Mouse (Mus musculus) cerebellum, adult 8-10 months (tissue): Measurements from ENCODE around the gene 2310034G01Rik.

ENCODE experiments used
- DNase-seq: peaks from one replicate; pipeline ENCODE4 v3.0.0; 2022

Gene 2310034G01Rik

DNA sequence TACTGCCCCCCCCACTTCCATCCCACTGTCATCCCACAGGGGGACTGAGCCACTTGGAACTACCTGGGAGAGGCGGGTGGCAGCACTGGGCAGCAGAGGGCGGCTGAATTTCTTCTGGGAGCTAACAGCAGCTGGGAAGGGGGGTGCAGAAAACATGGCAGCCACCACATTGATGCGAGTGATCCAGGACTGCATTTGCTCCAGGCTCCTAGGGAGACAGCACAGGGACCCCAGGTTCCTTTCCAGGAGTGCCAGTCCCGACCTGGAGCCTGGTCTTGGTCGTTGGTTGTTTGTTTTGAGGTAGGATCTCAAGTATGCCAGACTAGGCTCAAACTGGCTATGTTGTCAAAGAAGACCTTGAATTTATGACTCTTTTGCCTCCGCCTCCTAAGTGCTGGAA is 36.5 kb downstream of the 2310034G01Rik start:
- DNase-seq = no peak

- no peak for DNase-seq
These were observed 37.0 kb downstream of the 2310034G01Rik start for GRCm38 (mm10) chr19:46313116-46313515.

- DNase-seq = peak; percentile 16
These were observed 37.5 kb downstream of the 2310034G01Rik start for GRCm38 (mm10) chr19:46312566-46312965.

DNA sequence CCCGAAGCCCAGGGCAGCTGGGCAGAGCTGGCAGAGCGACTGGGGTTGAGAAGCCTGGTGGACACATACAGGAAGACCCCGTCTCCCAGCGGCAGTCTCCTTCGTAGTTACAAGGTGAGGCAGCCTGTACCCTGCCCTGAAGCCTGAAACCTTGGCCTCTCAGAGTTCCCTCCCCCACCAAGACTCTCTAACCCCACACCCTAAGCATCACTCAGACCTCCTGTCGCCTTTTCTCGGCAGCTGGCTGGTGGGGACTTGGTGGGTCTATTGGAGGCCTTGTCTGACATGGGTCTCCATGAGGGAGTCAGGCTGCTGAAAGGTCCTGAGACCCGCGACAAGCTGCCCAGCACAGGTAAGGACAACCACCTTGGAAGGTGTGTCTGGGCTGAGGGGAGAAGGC is 38.8 kb downstream of the 2310034G01Rik start:
- peak; percentile 16 for DNase-seq

DNA sequence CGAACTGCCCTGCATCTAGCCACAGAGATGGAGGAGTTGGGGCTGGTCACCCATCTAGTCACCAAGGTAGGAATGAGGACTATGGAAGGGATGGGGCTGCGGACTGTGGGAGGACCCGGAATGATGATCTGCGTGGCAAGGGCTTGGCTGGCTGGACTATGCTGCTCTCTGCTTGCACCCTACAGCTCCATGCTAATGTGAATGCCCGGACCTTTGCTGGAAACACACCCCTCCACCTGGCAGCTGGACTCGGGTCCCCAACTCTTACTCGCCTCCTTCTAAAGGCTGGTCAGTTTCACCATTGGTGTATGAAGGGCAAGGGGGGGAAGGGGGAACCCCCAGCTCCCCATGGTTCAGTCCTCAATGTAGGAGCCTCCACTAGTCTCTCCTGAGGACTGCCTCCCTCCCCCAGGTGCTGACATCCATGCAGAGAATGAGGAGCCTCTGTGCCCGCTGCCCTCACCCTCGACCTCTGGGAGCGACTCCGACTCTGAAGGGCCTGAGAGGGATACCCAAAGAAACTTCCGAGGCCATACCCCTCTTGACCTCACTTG is 39.7 kb downstream of the 2310034G01Rik start:
- DNase-seq = peak; percentile 16

DNA sequence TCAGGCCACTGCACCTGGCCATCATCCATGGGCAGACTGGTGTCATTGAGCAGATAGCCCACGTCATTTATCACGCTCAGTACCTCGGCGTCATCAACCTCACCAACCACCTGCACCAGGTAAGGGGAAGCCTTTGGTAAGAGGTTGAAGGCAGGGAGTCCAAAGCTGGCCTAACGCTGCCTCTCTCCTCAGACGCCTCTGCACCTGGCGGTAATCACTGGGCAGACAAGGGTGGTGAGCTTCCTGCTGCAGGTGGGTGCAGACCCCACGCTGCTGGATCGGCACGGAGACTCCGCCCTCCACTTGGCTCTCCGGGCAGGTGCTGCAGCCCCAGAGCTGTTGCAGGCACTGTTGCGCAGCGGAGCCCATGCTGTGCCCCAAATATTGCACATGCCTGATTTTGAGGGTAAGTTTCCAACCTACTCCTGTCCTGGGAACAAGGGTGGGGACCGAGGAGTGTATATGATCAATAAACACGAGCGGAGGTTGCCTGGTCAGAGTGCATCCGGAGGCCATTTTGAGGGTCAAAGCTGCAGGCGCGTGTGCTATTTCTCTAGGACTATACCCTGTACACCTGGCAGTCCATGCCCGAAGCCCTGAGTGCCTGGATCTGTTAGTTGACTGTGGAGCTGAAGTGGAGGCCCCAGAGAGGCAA is 40.3 kb downstream of the 2310034G01Rik start:
- peak; percentile 33 for DNase-seq

GRCm38 (mm10) chr19:46308706-46309435 is 41.2 kb downstream of the 2310034G01Rik start:
- DNase-seq = peak; percentile 89

GRCm38 (mm10) chr19:46308303-46308702 is 41.8 kb downstream of the 2310034G01Rik start:
- peak; percentile 32 for DNase-seq

DNA sequence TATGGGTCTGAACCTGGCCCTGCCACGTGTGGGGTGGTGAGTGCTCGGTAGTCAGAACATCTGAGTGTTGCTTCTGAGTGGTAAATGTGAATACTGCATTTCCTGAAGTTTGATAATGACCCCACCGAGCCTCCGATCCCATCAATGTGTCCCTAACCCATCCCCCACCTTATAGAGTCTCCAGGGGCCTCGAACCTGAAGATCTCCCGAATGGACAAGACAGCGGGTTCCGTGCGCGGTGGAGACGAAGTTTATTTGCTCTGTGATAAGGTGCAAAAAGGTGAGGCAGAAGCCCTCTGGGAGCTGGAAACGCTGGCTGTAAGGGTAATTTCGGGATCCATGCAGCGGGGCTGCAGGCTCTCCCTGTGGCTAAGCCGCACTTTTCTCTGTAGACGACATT is 42.3 kb downstream of the 2310034G01Rik start:
- peak; percentile 19 for DNase-seq

GRCm38 (mm10) chr19:46306751-46307289 is 43.3 kb downstream of the 2310034G01Rik start:
- no peak for DNase-seq

- no peak for DNase-seq
These were observed 43.9 kb downstream of the 2310034G01Rik start for GRCm38 (mm10) chr19:46306268-46306610.

GRCm38 (mm10) chr19:46305432-46306267 is 44.5 kb downstream of the 2310034G01Rik start:
- DNase-seq = no peak

DNA sequence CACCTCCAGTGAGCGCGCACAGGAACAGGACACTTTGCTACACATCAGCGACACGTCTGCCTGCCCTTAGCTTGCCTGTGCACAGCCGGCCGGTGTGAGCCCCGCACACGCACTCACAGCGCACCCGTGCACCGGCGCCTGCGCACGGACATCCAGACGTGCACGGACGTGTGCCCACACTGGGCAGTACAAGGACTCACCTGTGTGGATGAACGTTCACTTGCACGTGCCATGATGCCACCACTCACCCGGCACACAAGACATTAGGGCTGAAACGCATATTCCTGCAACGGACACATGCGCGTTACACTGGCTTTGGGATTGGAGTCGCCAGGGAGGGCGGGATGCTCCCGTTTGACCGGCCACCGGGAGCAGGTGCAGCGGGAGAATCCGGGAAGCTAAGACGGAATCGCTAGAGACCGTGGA is 45.2 kb downstream of the 2310034G01Rik start:
- DNase-seq = peak; percentile 13

DNA sequence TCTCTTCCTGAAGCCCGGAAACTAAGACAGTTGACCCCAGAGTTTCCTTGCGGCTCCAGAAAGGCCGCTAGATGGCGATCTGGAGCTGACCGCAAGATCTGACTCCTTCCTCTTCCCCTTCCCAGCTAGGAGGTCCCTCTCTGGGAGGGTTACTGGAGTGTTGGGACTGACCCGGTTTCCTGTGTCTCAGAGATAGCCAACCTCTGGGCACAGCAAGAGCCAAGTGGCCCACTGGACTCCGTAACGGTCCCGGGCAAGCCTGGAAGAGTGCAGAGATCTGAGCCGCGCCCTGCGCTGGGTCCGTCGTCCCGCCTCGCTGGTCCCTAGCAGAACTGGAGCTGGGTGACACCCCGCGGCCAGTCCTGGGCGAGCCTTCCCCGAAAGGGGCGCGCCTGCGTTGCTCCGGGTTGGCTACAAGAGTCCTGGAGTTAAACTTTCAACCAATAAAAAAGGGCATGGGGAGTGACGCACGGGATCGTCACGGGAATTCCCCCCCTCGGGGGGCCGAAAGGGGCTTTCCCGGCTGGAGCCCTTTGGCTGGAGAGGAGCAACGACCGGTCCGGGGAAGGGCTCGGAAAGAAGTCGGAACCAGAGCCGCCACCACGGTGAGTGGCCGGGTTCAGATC is 45.8 kb downstream of the 2310034G01Rik start, which contains the start of gene Nfkb2:
Gene Nfkb2 (plus strand): TSS at position 105 of the 626 bp plus-strand sequence.
- DNase-seq = peak; percentile 79

DNA sequence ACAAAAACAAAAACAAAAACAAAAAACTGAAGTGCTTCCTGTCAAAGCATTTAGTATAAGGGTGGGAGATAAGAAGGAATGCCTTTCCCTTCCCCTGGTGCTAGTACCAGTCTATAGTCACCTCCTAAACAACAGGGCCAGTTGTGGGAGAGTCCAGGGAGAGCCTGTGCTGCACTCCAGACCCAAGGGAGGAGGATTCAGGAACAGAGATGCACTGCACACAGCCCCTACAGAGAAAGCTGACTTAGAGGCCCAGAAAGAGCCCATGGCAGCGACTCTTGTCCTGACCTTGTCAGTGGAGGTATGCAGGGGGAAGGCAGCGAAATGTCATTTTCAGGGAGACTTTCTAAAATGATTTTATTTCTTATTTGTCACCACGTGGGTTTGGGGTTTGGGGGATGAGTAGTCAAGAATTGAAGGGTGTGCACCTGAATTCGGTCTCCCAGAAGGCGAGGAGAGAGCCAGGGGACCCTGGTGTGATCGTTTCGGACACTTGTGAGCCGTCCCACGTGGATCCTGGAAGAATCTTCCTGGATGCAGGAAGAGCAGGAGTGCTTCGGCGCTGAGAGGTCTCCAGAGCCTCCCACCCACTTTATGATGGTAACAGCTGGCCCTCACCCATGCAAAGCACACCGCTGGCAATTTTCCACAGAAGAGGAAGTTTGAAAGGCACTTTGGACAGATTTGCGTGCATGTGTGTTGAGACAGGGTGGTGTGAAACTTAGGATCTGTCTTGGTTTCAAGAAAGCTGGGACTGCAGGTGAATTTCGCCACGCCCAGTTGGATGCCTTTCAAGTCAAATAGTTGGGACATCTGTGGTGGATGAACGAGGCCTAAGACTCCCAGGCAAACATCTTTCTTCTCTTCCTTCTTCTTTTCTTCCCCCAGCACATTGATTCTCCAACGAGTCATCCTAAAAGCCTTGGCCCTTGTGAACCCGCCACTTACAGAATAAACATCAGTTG is 46.6 kb downstream of the 2310034G01Rik start:
- no peak for DNase-seq

GRCm38 (mm10) chr19:46302551-46302950 is 47.6 kb downstream of the 2310034G01Rik start:
- no peak for DNase-seq

- DNase-seq = no peak
These were observed 49.6 kb downstream of the 2310034G01Rik start for GRCm38 (mm10) chr19:46300294-46301045.
